Mouse (Mus musculus) spleen, adult 2 months (tissue): ENCODE results near the gene Unk.
A peak's percentile ranks its signal among the peaks of the same experiment; 100 is the strongest.

ENCODE experiments used
- CTCF ChIP-seq: fragments of 200-500 bp; IDR thresholded peaks from 2 replicates; pipeline ENCODE4 v1.5.1; 2011; ENCODE audit warnings: mild to moderate bottlenecking, inconsistent platforms; ENCODE audit not compliant: insufficient read depth, insufficient read length, insufficient replicate concordance; ENCODE audit errors: extremely low read depth
- POLR2A ChIP-seq: fragments of 200-500 bp; IDR thresholded peaks from 2 replicates; pipeline ENCODE4 v1.6.1; 2011; ENCODE audit warnings: low read depth, low read length, inconsistent platforms

DNA sequence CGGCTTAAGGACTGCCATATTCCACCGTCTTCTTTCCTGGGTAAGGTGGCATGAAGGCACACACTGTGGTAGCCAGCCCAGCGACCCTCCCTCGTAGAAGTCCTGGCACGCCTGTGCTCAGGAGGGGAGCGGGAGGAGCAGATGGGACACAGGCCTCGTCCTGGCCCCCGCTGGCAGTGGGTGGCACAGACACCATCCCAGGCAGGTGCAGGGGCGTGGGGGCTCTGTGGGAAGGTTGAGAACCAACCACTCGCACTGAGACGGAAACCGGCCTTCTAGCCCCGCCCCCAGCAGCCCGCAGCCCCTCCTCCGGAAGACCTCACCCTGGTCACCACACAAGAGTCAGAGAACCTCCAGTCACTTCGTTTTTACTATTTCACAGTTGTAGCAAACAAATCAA, 48.1 kb downstream of the Unk start:
- TF ChIP-seq POLR2A (peak; percentile 83), CTCF (no peak)
